Mouse (Mus musculus): ENCODE results near the gene 3110009E18Rik. TPM values are rescaled to one million over a fixed set of nuclear protein-coding genes. Genes with fewer than 3 reads are reported as not detected.

Gene 3110009E18Rik
- polyA plus RNA-seq, 1 experiment, result 5.1 TPM

GRCm38 (mm10) chr1:120145527-120146216 is 24.7 kb downstream of the 3110009E18Rik start:
- no peak overlapping the region for H3K27ac ChIP-seq (ENCODE audit: insufficient read depth, low read depth, low read length)
- no peak for TF ChIP-seq POLR2A (IDR thresholded peaks at IDR 0.05; ENCODE audit: low read depth, low read length)
- TF ChIP-seq CTCF (conservative IDR thresholded peaks at IDR 0.05; ENCODE audit: insufficient read depth, insufficient read length, low read depth, low read length), result no peak
- H3K36me3 ChIP-seq (ENCODE audit: control insufficient read depth, insufficient read depth, low read length), result no peaks in the 10 kb centered on the region
- H3K4me3 ChIP-seq (ENCODE audit: insufficient read depth, low read depth, low read length), result no peak overlapping the region
- no peak for DNase-seq
- H3K4me1 ChIP-seq (ENCODE audit: control insufficient read depth, insufficient read depth, low read length), result peaks cover 6% of the 10 kb centered on the region; the same call in 1 of the 2 replicates
- 85% methylated on average over 8 of the region's 8 CpGs for WGBS
- H3K27me3 ChIP-seq (replicated peaks; ENCODE audit: control insufficient read depth, insufficient read depth, low read length), result no peaks in the 10 kb centered on the region

- H3K36me3 ChIP-seq (ENCODE audit: control insufficient read depth, insufficient read depth, low read length), result no peaks in the 10 kb centered on the region
- no peak overlapping the region for H3K27ac ChIP-seq (ENCODE audit: insufficient read depth, low read depth, low read length)
- TF ChIP-seq CTCF (conservative IDR thresholded peaks at IDR 0.05; ENCODE audit: insufficient read depth, insufficient read length, low read depth, low read length), result no peak
- TF ChIP-seq POLR2A (IDR thresholded peaks at IDR 0.05; ENCODE audit: low read depth, low read length), result no peak
- DNase-seq, result peak; percentile 25
- H3K4me3 ChIP-seq (ENCODE audit: insufficient read depth, low read depth, low read length), result no peak overlapping the region
- H3K27me3 ChIP-seq (replicated peaks; ENCODE audit: control insufficient read depth, insufficient read depth, low read length), result no peaks in the 10 kb centered on the region
- peaks cover 6% of the 10 kb centered on the region; the same call in 1 of the 2 replicates for H3K4me1 ChIP-seq (ENCODE audit: control insufficient read depth, insufficient read depth, low read length)
Observed at GRCm38 (mm10) chr1:120146994-120147393, 26.0 kb downstream of the 3110009E18Rik start.

- no peaks in the 10 kb centered on the region for H3K27me3 ChIP-seq (replicated peaks; ENCODE audit: control insufficient read depth, insufficient read depth, low read length)
- no peak overlapping the region for H3K27ac ChIP-seq (ENCODE audit: insufficient read depth, low read depth, low read length)
- TF ChIP-seq POLR2A (IDR thresholded peaks at IDR 0.05; ENCODE audit: low read depth, low read length) (no peak), CTCF (conservative IDR thresholded peaks at IDR 0.05; ENCODE audit: insufficient read depth, insufficient read length, low read depth, low read length) (peak; percentile 61)
- H3K4me3 ChIP-seq (ENCODE audit: insufficient read depth, low read depth, low read length), result no peak overlapping the region
- no peaks in the 10 kb centered on the region for H3K36me3 ChIP-seq (ENCODE audit: control insufficient read depth, insufficient read depth, low read length)
- H3K4me1 ChIP-seq (ENCODE audit: control insufficient read depth, insufficient read depth, low read length), result no peaks in the 10 kb centered on the region
- peak; percentile 44 for DNase-seq
Observed at GRCm38 (mm10) chr1:120154232-120154631, 33.2 kb downstream of the 3110009E18Rik start.

GRCm38 (mm10) chr1:120155325-120155724 is 34.3 kb downstream of the 3110009E18Rik start:
- no peak overlapping the region for H3K4me3 ChIP-seq (ENCODE audit: insufficient read depth, low read depth, low read length)
- H3K27me3 ChIP-seq (replicated peaks; ENCODE audit: control insufficient read depth, insufficient read depth, low read length), result no peaks in the 10 kb centered on the region
- TF ChIP-seq CTCF (conservative IDR thresholded peaks at IDR 0.05; ENCODE audit: insufficient read depth, insufficient read length, low read depth, low read length) (peak; percentile 79), POLR2A (IDR thresholded peaks at IDR 0.05; ENCODE audit: low read depth, low read length) (no peak)
- no peak overlapping the region for H3K27ac ChIP-seq (ENCODE audit: insufficient read depth, low read depth, low read length)
- WGBS, result 20% methylated on average over 1 of the region's 1 CpGs
- peak; percentile 27 for DNase-seq
- H3K4me1 ChIP-seq (ENCODE audit: control insufficient read depth, insufficient read depth, low read length), result no peaks in the 10 kb centered on the region
- no peaks in the 10 kb centered on the region for H3K36me3 ChIP-seq (ENCODE audit: control insufficient read depth, insufficient read depth, low read length)

- no peak overlapping the region for H3K4me3 ChIP-seq (ENCODE audit: insufficient read depth, low read depth, low read length)
- no peaks in the 10 kb centered on the region for H3K27me3 ChIP-seq (replicated peaks; ENCODE audit: control insufficient read depth, insufficient read depth, low read length)
- 95% methylated on average over 9 of the region's 9 CpGs for WGBS
- no peaks in the 10 kb centered on the region for H3K4me1 ChIP-seq (ENCODE audit: control insufficient read depth, insufficient read depth, low read length)
- no peaks in the 10 kb centered on the region for H3K36me3 ChIP-seq (ENCODE audit: control insufficient read depth, insufficient read depth, low read length)
- no peak for TF ChIP-seq POLR2A (IDR thresholded peaks at IDR 0.05; ENCODE audit: low read depth, low read length)
- TF ChIP-seq CTCF (conservative IDR thresholded peaks at IDR 0.05; ENCODE audit: insufficient read depth, insufficient read length, low read depth, low read length), result no peak
- no peak overlapping the region for H3K27ac ChIP-seq (ENCODE audit: insufficient read depth, low read depth, low read length)
- DNase-seq, result no peak
Observed at GRCm38 (mm10) chr1:120158474-120159127, 37.6 kb downstream of the 3110009E18Rik start.

GRCm38 (mm10) chr1:120161502-120161901 is 40.5 kb downstream of the 3110009E18Rik start:
- TF ChIP-seq CTCF (conservative IDR thresholded peaks at IDR 0.05; ENCODE audit: insufficient read depth, insufficient read length, low read depth, low read length) (no peak), POLR2A (IDR thresholded peaks at IDR 0.05; ENCODE audit: low read depth, low read length) (no peak)
- no peak for DNase-seq
- H3K4me1 ChIP-seq (ENCODE audit: control insufficient read depth, insufficient read depth, low read length), result no peaks in the 10 kb centered on the region
- no peaks in the 10 kb centered on the region for H3K27me3 ChIP-seq (replicated peaks; ENCODE audit: control insufficient read depth, insufficient read depth, low read length)
- 71% methylated on average over 5 of the region's 5 CpGs for WGBS
- H3K36me3 ChIP-seq (ENCODE audit: control insufficient read depth, insufficient read depth, low read length), result no peaks in the 10 kb centered on the region
- no peak overlapping the region for H3K27ac ChIP-seq (ENCODE audit: insufficient read depth, low read depth, low read length)
- H3K4me3 ChIP-seq (ENCODE audit: insufficient read depth, low read depth, low read length), result no peak overlapping the region

- Histone ChIP-seq H3K27ac (ENCODE audit: insufficient read depth, low read depth, low read length) (no peak overlapping the region), H3K27me3 (replicated peaks; ENCODE audit: control insufficient read depth, insufficient read depth, low read length) (no peaks in the 10 kb centered on the region), H3K36me3 (ENCODE audit: control insufficient read depth, insufficient read depth, low read length) (no peaks in the 10 kb centered on the region), H3K4me3 (ENCODE audit: insufficient read depth, low read depth, low read length) (no peak overlapping the region), H3K4me1 (ENCODE audit: control insufficient read depth, insufficient read depth, low read length) (no peaks in the 10 kb centered on the region)
- no peak for DNase-seq
- WGBS, result 71% methylated on average over 1 of the region's 1 CpGs
- TF ChIP-seq CTCF (conservative IDR thresholded peaks at IDR 0.05; ENCODE audit: insufficient read depth, insufficient read length, low read depth, low read length) (no peak), POLR2A (IDR thresholded peaks at IDR 0.05; ENCODE audit: low read depth, low read length) (no peak)
Observed at GRCm38 (mm10) chr1:120162616-120163015, 41.6 kb downstream of the 3110009E18Rik start.
